Mouse (Mus musculus) lung, adult 2 months (tissue): ENCODE measurements around the gene Gm27179. TPM values are rescaled to one million over a fixed set of nuclear protein-coding genes. Genes with fewer than 3 reads are reported as not detected.
"Not testable (repeated sequence)": the region's sequence is repeated elsewhere in the genome, so short reads cannot be mapped to it uniquely, and the experiment has no call there.

ENCODE experiments used
- DNase-seq: peaks from one replicate; pipeline ENCODE4 v3.0.0; 2022
- H3K4me1 ChIP-seq: fragments of 200-500 bp; 2 replicates; pipeline ENCODE4 v1.6.1; 2011; ENCODE audit warnings: low read length; ENCODE audit not compliant: control insufficient read depth, insufficient read depth
- H3K4me3 ChIP-seq: fragments of 200-500 bp; replicated peaks from 2 replicates; pipeline ENCODE3; 2011; ENCODE audit warnings: low read depth, mild to moderate bottlenecking, control low read depth, low read length; ENCODE audit errors: extremely low read depth
- WGBS: fragments of 180-500 bp; shearing (Covaris S2); methylation state at CpG from one replicate; pipeline ENCODE4 v1.1.7; 2018; 5-methylcytosine and 5-hydroxymethylcytosine counted together
- polyA plus RNA-seq: library from polyadenylated mRNA; depleted of rRNA; stranded (reverse); fragments of >200 nt; gene quantifications from 2 replicates; pipeline ENCODE4 v1.2.3, GENCODE M21; 2012; rRNA removed

Gene Gm27179
- polyA plus RNA-seq, 1 experiment: 0.12 TPM

DNA sequence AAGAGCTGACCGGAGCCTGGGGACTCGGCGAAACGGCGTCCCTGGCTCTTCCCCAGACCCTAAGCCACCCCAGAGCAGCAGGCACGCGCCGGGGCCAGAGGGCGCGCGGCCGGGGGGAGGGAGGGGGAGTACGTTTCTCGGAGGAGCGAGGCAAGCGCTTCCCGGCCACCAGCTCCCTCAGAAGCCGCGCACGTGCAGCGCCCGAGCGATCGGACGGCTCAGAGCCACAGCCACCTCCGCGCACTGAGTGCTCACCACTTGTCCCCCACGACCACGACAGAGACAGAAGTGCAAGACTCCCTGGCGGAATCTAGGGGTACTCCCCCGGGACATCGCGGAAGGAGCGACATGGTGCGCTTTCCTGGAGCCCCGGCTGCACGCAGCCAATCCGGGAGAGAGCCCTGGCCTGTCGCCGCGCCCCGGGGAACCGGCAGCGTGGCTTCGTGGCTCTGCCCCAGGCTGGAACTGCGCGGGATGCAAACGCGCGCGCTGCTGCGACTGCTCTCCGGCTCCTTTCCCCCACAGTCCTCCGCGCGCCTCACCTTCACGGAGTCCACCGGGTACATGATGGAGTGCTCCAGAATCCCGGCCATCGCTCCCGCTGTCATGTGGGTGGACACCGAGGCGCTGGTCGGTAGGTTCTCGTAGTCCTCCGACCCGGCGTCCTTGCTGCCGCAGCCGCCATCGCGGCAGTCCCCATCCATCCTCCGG lies 9.8 kb downstream of the Gm27179 start:
- H3K4me1 ChIP-seq, H3K4me3 ChIP-seq, DNase-seq: not testable (repeated sequence)
- no CpG with 5 or more reads among the region's 73 CpGs for WGBS

DNA sequence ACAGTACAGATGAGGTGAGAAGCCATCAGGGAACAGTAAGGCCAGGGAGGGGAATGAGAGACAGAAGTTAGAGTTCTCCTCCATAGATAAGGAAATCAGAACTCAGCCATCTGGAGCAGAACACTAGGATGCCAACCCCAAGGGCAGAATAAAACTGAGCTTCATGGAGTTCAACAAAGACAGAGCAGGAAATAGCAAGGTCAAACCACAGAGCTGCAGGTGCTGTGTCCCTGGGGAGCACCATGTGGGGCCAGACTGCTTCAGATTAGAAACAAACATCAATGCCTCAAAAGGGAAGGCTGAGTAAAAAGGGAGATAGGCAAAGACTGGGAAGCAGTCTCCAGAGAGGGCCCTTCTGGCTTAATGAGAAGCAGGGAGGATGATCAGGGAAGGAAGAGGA lies 16.1 kb downstream of the Gm27179 start:
- not testable (repeated sequence) for H3K4me3 ChIP-seq, H3K4me1 ChIP-seq, DNase-seq

DNA sequence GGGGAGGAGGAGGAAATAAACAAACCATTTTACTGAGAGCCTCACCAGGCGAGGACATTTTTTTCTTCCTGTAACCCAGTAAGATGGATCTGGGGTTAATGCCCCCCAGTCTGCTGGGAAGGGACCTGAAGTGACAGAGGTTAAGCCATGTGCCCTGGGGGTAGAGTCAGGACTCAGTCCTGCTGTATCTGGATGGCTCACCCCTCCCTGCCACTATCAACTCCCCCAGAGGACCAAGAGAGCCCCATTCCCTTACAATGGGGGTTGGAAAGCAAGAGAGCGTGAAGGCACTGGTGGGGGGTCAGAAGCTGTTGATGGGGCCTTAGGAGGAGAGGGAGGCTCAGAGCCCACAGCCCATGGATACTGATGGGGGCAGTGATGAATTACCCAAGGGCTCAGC lies 17.4 kb downstream of the Gm27179 start:
- not testable (repeated sequence) for H3K4me3 ChIP-seq, H3K4me1 ChIP-seq, DNase-seq
- WGBS: no CpG with 5 or more reads among the region's 2 CpGs

DNA sequence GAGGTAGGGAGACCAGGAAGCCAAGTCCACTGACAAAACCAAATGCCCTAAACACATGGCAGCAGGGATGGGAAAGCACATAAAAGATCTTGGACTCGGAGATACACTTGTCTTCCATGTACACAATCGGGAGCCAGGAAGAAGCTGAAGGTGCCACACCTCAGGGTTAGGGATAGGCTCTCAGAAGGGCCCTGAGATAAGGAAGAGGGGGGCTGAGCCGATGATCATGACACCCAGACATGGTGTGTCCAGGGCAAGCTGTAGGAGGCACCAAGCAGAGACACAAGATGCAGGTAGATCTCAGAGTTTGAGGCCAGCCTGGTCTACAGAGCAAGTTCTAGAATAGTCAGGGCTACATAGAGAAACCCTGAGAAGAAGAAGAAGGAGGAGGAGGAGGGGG lies 17.8 kb downstream of the Gm27179 start:
- no CpG with 5 or more reads among the region's 3 CpGs for WGBS
- not testable (repeated sequence) for DNase-seq, H3K4me3 ChIP-seq, H3K4me1 ChIP-seq

DNA sequence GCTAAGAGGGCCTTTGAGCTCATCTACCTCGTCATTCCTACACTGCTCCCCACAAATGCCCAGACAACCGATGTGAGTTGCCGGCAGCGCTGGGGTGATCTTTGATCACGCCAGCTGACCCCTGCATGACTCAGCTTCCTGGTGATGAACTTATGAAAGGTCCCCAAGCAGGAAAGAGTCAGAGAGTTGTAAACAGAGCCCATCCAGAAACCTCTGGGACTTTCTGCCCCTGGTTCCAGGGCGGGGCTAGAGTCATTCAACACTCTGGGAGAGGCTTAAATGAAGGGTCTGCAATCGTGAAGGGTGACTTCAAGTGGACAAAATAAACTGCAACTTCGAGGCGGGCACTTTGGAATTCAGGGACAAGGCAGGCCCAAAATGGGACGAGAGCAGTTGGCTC lies 24.3 kb downstream of the Gm27179 start:
- not testable (repeated sequence) for H3K4me1 ChIP-seq, H3K4me3 ChIP-seq, DNase-seq
- WGBS: no CpG with 5 or more reads among the region's 10 CpGs

DNA sequence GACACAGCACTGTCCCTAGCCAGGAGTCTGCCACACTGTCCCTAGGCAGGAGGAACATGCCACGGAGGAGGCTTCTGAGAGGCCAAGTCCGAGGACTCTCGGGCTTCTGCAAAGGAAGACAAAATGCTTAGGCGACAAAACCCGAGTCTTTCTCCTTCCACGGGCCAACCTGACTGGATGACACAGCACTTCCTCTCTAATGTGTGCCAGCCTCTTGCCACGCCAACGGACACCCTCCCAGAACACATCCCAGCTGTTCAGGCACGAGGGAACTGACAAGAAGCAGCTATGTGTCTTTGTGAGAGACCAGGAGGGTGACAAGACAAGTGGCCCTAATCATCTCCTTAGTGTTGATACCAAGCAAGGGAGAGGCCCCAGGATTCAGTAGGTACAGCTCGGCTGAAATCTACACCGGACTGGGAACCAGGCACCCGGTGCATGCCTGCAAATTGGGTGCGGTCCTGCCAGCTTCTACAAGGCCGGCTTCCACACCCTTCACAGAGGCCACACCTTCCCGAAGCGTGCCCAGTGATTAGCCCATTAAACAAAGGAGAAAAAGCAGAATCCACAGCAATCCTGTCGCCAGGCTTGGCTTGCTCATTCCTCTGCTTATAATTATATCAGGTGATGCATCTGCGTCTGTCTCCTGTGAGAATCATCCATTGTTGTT lies 26.7 kb downstream of the Gm27179 start:
- no CpG with 5 or more reads among the region's 18 CpGs for WGBS

DNA sequence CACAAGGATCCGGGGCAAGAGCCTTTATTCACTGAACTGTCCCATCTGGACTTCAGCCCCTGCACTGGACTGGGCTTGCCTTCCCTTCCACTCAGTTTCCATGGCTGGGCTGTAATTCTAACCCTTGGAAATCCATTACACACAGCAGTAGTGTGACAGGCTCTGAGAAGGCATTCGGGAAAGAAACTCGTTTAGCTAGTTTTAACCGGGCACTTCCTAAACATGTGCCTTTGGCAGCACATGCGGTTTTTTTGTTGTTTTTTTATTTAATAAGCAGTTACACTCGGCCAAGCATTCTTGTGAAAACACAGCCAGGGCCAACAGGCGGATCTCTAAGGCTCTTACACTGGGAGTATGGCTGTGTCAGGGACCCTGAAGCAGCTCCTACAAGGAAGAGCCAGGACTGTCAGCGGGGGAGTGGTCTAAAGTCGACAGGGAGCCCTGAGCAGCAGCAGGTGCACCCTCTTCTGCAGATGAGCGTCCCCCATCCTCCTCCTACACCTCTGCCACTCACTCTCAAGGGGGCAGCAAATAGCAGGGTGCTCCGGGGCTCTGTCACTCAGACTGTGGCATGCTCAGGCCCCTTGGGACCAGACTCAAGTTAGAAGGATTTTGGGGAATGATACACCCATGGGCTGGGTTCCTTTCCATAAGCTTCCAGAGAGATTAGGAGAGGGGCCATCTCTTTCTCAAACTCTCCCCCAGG lies 38.3 kb downstream of the Gm27179 start:
- not testable (repeated sequence) for H3K4me3 ChIP-seq, H3K4me1 ChIP-seq, DNase-seq
- no CpG with 5 or more reads among the region's 11 CpGs for WGBS

More for the DNA sequence above, 26.7 kb downstream of the Gm27179 start:
- H3K4me3 ChIP-seq, H3K4me1 ChIP-seq, DNase-seq: not testable (repeated sequence)

DNA sequence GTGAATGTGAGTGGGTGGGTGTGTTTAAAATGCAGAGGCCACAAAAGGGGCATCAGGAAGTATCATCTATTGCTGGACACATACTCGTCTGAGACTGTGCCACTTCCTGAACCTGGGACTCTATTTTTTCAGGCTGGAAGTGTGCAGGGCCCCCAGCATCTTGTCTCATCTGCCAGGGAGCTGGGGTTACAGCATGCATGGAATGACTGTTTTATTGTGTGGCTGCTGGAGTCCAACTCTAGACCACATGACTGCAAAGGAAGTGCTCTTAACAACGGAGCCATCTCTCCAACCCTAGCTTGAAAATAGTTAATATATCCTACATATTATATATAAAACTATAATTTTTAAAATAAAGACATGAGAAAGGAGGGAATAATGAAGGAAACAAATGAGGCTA lies 39.0 kb downstream of the Gm27179 start:
- not testable (repeated sequence) for DNase-seq, H3K4me3 ChIP-seq, H3K4me1 ChIP-seq
- no CpG with 5 or more reads among the region's 2 CpGs for WGBS

DNA sequence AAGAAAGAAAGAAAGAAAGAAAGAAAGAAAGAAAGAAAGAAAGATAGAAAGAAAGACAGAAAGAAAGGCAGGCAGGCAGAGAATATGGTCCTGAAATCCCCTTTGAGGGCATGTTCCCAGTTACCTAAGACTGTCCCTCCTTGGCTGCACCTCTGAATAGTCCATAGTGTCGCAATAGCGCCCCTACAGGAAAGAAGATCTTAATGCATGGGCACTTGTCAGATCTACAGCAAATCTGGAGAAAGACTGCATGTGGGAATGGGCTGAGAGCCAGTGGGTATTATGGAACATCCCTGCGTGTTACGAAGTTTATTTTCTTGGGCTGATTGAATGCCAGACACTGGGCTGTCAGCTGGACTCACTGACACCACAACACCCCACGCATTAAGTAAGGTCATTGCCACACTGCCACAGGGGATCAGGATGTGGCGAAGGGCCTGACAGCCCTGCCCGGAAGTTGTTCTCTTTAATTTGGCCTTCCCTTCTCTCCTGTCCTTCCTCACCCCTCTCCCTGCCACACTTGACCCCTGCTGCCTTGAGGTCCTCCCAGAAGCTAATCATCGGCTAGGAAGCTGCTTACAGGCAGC lies 42.1 kb downstream of the Gm27179 start:
- DNase-seq, H3K4me3 ChIP-seq, H3K4me1 ChIP-seq: not testable (repeated sequence)
- WGBS: no CpG with 5 or more reads among the region's 8 CpGs

DNA sequence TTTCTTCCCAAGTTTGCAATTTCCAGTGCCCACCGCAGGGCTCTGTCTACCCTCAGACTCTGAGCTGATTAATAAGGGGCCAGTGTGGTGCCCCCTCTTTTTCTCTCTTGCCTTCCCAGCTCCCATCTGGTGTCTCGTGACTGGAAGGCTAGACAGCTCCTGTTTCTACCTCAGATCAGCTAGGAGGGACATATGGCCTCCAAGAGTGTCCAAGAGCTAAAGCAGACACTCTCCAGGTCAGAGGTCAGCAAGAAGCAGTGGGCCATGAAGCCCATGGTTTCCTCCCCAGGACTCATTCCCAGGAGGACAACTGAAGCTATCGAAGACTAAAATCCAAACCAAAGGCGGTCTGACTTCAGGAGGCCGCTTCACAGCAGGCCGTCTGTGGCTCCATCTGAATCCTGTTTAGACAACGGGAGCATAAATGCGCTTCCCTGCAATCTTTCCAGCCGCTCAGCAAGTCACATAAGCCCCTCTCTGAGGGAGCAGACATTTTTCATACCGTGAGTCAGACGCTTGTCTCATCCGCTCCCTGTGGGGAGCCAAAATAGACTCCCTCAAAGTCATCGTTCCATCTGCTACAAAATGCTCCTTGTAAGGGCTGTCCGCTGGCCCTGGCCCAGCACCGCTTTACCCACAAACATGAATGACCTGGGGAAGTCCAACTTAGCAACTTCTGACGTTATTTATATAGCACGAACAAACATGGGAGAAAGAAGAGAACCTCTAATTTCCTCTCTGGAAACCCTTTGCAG lies 44.6 kb downstream of the Gm27179 start:
- DNase-seq, H3K4me3 ChIP-seq, H3K4me1 ChIP-seq: not testable (repeated sequence)
- WGBS: no CpG with 5 or more reads among the region's 17 CpGs

DNA sequence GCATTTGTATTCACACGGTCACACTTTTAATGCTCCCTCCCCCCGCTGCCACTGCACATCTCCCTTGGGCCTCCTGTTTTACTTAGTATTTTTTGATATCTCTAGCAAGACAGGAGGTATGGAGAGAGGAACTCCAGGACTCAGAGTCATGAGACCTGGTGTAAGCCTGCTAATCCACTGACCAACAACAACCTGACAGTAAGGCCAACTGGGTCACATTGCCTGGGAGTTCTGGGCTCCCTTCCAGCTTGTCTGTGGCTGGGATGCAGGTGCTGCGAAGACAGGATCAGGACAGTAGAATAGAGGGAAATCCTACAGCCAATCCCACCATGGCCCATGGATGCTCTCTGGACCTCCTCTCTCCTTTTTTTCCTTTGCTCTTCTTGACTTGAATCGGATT lies 47.9 kb downstream of the Gm27179 start:
- not testable (repeated sequence) for H3K4me1 ChIP-seq, DNase-seq, H3K4me3 ChIP-seq
- WGBS: no CpG with 5 or more reads among the region's 4 CpGs

Other genes starting within 250 kb of the Gm27179 start
- 0.05 and 0.07 TPM in 2 replicates for gene Synb, start 218.2 kb downstream of the Gm27179 start, polyA plus RNA-seq
- 6.5 and 23.8 TPM in 2 replicates for gene Gm16867, start 9.2 kb downstream of the Gm27179 start, polyA plus RNA-seq
- 15.2 and 26.2 TPM in 2 replicates for gene Entpd4b, start 42.9 kb upstream of the Gm27179 start, polyA plus RNA-seq